Mouse (Mus musculus) layer of hippocampus, postnatal 10 days (tissue): ENCODE data around the gene Ppp1r1a. TPM values are rescaled to one million over a fixed set of nuclear protein-coding genes. Genes with fewer than 3 reads are reported as not detected.

ENCODE experiments used
- DNase-seq, 2 experiments: peaks; one replicate each; pipeline ENCODE4 v3.0.0; 2021; ENCODE audit warnings: low spot score in 2 of 2
- long read RNA-seq: library from polyadenylated mRNA; stranded (forward); transcript quantifications from one replicate; pipeline ENCODE4 v2.0.0, GENCODE M21; 2023
- total RNA-seq, 2 experiments: library from RNA; stranded (reverse); gene quantifications; 2 replicates each; pipeline ENCODE4 v1.2.3; 2021

Ppp1r1a gene
- total RNA-seq = 100 to 1,000 TPM; 147 to 157 TPM
- long read RNA-seq, transcript Ppp1r1a-201 (7 exons, 1,306 nt) = major isoform, 248 of 320 reads
- long read RNA-seq, transcript Ppp1r1a-202 (6 exons, 821 nt) = minor isoform, 31 of 320 reads
- long read RNA-seq, partial matches to known transcripts = 29 of 320 reads
- long read RNA-seq, other reads (novel, unspliced or antisense) = 12 of 320 reads

DNA sequence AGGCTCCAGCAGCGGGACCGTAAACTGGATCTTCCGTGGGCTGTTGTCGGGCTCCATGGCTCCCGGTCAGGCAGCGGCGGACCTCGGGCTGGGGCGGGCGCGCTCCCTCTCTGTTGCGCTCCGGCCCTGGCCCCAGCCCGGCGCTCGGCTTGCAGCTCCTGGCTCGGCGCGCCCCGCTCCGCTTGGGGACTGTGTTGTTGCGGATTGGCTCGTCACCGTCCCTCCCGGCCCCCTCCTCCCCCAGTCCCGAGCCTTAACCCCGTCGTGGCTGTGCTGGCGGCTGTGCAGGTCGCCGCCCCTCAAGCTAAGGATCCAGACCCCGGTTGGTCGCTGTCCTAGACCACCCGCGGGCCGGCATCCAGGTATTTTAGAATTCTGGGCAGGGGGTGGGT is at the start of gene Ppp1r1a:
TSS of gene Ppp1r1a (minus strand) at position 182 of the 392 bp plus-strand sequence.
- DNase-seq = peak; percentile 75 to 81

DNA sequence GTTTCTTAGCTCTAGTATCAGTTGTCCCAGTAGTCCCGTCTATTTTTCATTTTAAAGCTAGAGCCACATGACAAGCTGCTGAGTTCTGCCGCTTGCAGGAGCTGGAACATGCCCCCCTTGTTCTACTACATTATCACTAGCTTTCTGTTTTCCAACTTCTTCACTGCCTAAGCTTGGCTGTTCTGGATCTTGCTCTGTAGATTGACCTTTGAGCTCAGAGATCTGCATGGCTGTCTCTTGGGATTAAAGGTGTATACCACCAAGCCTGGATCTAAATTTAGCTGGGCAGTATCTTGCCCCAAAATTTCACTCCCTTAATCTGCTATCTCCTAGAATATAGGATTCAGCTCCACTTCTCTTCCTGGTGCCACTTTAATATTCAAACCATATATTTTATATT is 48.1 kb upstream of the Ppp1r1a start:
- DNase-seq = no peak

DNA sequence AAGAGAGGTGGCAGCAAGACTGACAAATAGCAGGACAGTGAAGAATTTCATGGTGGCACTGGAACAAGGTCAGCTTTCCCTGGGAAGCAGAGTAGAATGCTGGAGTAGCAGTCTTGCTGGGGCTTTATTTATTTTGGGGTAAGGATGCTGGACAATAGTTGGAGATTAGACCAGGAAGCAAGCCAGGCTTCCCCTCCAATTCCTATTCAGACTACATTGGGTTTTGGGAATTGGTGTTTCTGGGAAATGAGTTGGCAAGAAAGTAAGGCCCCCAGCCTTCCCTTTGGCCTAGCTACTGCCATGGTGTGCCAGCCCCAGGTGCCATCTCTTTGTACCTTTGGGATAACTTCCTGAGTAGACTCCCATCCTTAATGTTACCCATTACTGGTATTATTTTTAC is 27.2 kb upstream of the Ppp1r1a start, which contains the start of gene Glycam1:
TSS of gene Glycam1 (minus strand) at position 101 of the 400 bp plus-strand sequence.
- no peak for DNase-seq

- peak; percentile 69 for DNase-seq
Observed at GRCm38 (mm10) chr15:103552096-103552690, 14.4 kb upstream of the Ppp1r1a start.

DNA sequence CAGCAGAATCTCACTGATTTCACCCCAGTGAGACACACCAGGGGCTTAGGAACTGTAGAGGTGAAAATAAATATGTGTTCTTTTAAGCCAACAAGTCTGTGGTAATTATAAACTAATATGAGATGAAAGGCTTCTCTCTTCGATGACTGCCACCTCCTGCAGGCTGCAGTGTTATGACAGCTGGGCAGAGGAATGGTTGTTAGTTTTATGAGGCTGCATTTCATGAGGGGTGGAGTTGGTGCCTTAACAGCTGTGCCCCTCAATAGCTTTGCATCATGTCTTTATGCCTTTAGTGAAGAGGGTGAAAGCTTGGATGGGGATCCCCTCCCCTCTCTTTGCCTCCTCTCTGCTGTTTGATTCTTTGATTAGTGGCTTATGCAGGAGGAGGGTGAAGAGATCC is 13.2 kb upstream of the Ppp1r1a start:
- DNase-seq = no peak

DNA sequence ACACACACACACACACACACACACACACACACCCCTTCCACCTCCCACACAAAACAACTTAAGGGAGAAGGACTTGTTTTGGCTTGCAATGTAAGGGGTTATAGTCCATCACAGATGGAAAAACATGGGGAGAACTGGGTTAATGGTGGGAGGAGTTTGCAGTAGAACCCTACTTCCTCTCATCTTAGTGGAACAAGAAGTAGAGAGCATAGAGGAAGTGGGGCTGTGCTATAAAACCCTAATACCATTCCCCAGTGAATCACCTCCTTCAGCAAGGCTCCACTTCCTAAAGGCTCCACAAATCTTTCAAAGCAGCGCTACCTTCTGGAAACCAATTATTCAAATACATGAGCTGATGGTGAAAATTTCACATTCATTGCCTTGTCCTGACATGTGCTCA is 11.7 kb upstream of the Ppp1r1a start:
- DNase-seq = no peak

DNA sequence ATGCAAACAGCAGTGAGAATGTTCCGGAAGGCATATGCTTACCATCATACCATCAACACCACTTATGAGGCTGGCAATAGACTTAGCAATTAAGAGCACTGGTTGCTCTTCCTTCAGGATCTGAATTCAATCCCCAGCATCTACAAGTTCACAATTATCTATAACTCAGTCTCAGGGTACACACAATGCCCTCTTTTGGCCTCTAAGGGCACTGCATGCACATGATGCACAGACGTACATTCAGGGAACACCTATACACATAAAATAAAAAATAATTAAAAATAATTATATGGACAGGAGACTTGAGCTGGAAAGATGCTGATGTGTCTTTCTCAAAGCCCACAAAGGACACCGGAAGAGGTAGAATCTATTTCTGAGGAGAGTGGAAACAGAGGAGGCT is 10.2 kb upstream of the Ppp1r1a start:
- DNase-seq = no peak

DNA sequence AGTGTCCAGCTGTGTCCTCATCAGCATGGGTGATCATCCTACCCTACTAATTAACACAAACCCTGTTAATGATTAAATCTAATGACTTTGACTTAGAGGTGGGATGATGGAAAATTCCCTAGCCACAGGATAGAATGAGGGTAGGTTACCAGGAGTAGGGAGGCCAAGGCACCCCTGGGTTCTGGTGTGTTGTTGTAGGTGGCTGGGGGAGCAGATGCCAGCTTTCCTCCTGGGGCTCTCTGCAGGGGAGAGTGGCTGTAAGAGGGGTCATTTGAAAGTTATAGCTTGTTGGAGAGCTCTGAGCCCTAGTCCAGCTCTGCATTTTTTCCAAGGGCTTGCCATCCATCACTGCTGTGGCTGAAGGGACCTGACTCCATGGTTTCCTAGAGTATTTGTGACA is 4.7 kb upstream of the Ppp1r1a start:
- DNase-seq = peak in 1 of 2 experiments; percentile 6

GRCm38 (mm10) chr15:103540646-103541045 is 2.8 kb upstream of the Ppp1r1a start:
- DNase-seq = peak in 1 of 2 experiments; percentile 6

DNA sequence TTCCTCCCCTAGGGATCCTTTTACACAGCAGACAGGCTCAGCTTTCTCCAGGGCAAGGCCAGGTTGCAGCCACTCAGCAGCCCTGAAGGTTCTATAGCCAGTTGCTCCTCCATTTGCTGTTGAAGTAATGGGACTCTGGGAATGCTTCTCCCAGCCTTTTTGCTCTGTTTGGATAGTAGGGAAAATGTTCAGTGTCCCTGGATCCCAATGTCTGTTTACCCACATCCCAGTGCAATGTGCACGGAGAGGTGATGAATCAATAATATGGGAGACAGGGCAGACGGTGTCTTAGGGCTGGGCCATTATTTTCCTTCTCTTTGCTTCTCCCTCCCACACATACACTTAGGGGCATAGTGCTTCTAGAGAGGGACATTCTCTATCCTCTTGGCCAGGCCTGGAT is 1.5 kb upstream of the Ppp1r1a start:
- DNase-seq = peak in 1 of 2 experiments; percentile 4

- DNase-seq = peak; percentile 59 to 65
Observed at GRCm38 (mm10) chr15:103537011-103537821, 587 bp downstream of the Ppp1r1a start.

GRCm38 (mm10) chr15:103536456-103536855 is 1.3 kb downstream of the Ppp1r1a start:
- no peak for DNase-seq

DNA sequence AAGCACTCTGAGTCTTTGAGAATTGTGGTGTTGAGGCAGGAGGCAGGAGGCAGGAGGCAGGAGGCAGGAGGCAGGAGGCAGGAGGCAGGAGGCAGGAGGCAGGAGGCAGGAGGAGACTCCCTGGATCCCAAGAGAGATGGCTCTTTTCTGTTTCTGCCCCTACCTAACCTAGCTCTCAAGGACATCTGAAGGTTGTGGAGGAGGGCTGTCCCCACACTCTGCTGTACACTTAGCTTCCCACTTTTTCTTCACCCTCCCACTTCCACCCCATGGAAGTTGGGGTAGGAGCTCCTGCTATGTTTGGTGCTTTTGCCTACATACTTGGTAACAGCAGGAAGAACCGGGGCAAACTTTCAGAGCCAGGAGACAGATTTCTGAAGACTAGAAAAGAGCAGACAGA is 2.0 kb downstream of the Ppp1r1a start:
- peak in 1 of 2 experiments; percentile 9 for DNase-seq

DNA sequence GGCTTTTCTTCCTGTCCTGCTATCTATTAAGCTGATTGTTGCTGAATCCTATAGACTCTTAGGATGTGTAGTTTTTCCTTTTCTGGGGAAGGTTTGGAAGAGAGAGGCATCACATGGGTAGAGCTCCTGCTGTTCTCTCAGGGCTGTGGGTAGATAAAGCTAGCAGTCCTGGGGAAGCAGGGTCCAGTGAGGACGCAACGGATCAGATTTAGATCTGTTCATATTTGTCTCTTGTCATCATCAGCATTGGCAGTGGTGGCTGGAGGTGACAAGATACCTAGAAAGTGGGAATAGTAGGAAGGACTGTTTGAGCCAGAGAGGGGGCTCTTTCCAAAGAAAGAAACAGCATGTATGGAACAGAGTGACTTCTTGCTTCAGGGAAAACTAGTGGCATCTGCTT is 2.8 kb downstream of the Ppp1r1a start:
- DNase-seq = peak in 1 of 2 experiments; percentile 11

GRCm38 (mm10) chr15:103534054-103534620 is 3.7 kb downstream of the Ppp1r1a start:
- no peak for DNase-seq

- peak; percentile 69 to 76 for DNase-seq
Observed at GRCm38 (mm10) chr15:103530372-103530771, 7.4 kb downstream of the Ppp1r1a start.

DNA sequence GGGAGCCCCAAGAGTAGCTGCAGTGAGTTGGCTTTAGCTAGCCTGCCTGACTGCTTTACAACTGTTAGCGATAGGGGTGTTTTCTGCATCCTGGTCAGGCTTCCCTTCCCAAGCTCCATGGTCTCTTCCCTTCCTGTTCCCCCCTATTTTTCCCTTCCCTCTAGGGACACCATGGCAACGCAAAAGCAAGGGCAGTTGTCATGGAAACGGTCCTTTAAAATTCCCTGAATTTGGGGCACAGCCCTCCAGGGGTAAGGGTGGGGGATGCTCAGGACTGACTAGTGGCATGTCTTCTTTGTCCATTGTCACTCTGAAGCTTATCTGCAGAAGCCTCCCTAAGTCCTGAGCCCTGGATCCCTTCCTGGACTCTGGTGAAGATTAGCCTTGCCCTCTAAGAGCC is 14.6 kb downstream of the Ppp1r1a start:
- no peak for DNase-seq

- DNase-seq = peak in 1 of 2 experiments; percentile 46
Observed at GRCm38 (mm10) chr15:103522458-103523099, 15.2 kb downstream of the Ppp1r1a start.

DNA sequence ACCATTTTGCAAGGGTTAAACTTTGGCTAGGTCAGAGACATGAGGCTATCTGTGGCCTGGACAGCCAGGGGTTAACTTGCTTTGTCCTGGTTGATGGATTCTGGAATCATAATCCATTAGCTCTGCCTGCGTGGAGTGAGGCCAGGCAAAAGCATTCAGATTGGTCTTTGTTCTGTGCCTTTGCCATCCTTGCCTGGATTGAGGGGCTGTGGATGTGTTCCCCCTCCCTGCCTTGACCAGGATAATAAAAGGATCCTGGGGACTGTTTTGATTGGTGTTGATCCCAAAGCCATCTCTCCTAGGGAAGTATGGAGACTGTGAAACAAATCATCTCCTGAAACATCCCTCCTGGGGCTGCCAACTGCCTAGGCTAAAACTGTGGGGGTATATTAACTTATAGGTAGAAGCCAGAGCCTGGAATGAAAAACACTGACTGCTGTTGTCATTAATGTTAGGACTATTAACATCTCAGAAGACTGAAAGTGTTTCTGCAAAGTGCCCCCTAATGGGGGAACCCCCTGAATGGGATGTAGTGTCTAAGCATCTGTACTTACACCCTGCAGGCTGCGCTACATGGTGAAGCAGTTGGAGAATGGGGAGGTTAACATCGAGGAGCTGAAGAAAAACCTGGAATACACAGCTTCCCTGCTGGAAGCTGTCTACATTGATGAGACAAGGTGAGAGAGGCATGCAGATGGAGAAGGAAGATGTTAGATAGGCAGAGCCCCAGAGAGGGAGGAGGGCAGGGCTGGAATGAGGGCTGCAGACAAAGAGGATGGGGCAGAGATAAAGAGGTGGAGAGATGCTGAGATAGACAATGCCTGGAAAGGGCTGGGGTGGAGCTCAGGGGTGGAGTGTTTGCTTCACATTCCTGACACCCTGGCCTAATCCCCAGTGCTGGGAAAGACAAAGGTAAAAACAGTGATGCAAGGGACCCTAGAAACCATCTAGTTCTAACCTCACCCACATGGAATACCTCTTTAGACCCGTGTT is 18.1 kb downstream of the Ppp1r1a start:
- DNase-seq = no peak
